Mouse (Mus musculus): Measurements from ENCODE around the gene Sox5. TPM values are rescaled to one million over a fixed set of nuclear protein-coding genes. Genes with fewer than 3 reads are reported as not detected.

Sox5 gene
- total and polyA plus RNA-seq, 3 experiments: 0.08 to 0.47 (median 0.46) TPM

DNA sequence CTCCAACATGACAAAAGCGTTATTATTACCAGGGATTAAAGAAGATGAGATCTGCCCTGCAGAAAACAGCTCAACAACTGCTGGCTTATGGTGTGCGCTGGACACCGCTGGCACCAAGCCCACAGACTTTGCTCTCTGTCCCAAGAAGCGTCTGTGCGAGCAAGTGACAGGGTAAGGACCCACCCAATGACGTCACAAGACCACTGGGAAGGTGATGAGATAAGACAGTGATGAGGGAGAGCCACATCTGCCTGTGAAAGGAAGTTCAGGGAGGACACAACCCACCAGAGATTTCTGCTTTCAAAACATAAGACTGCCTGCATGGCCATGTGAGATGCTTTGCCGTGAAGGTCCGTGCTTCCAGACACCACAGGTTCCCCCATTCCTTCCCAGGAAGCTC lies 525.3 kb downstream of the Sox5 start:
- Histone ChIP-seq H3K4me1 (ENCODE audit: control insufficient read depth in 1 of 2, insufficient read depth in 2 of 2) (no peaks in the 10 kb centered on the region), H3K9me3 (replicated peaks; ENCODE audit: low read length) (no peaks in the 10 kb centered on the region), H3K27me3 (replicated peaks) (no peaks in the 10 kb centered on the region), H3K27ac (ENCODE audit: insufficient read depth, low read depth) (no peak overlapping the region), H3K9ac (ENCODE audit: insufficient read depth, low read depth) (no peak overlapping the region), H3K79me2 (replicated peaks; ENCODE audit: control insufficient read depth, extremely low read depth, insufficient read depth, poor library complexity, severe bottlenecking) (no peaks in the 10 kb centered on the region), H3K4me2 (ENCODE audit: insufficient read depth, low read depth, poor library complexity, severe bottlenecking) (no peak overlapping the region), H3K4me3 (replicated peaks in 1 of 3; ENCODE audit: low read depth in 2 of 3, low read length in 2 of 3, poor library complexity in 1 of 3) (no peak overlapping the region), H3K36me3 (replicated peaks in 1 of 2; ENCODE audit: control insufficient read depth in 1 of 2, insufficient read depth in 1 of 2, low read length in 1 of 2) (no peaks in the 10 kb centered on the region)
- TF ChIP-seq ZC3H11A (IDR thresholded peaks at IDR 0.05; ENCODE audit: low read depth, low read length) (no peak), EP300 (IDR thresholded peaks at IDR 0.05; ENCODE audit: low read length) (no peak)
- in situ Hi-C loops (cut with MboI; ENCODE audit: low pct_ligation_motif_present, low pct_unique_long_range_greater_than_20kb, low sequenced_read_pairs): no loop called here
- dilution Hi-C loops (cut with MboI; ENCODE audit: extremely low pct_ligation_motif_present, extremely low pct_unique_long_range_greater_than_20kb, low sequenced_read_pairs): no loop called here
- DNase-seq (ENCODE audit: extremely low read depth): no peak

DNA sequence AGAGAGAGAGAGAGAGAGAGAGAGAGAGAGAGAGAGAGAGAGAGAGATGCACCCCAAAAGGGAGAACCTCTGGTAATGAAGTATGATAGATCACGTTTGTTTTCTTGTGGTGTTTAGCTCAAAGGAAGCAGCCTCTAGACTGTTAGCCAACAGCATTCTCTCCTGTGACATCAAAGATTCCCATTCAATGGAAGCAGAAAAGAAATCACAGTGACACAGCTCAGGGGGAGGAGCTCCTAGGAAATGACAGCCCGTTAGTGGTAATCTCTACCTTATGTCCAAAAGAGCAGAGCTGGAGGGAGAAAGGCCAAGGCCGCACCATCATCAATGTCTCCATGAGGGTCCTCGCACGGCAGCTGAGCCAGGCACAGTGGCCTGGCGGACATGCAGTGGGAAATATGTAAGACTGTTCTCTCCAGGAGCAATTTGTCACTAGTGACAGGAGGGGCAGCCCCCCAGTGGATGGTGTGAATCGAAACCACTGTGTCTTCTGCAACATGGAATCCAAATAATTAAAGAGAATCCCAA lies 529.5 kb downstream of the Sox5 start:
- no peaks in the 10 kb centered on the region for H3K4me1 ChIP-seq (ENCODE audit: control insufficient read depth in 1 of 2, insufficient read depth in 2 of 2)
- in situ Hi-C loops (cut with MboI; ENCODE audit: low pct_ligation_motif_present, low pct_unique_long_range_greater_than_20kb, low sequenced_read_pairs) (no loop called here), dilution Hi-C loops (cut with MboI; ENCODE audit: extremely low pct_ligation_motif_present, extremely low pct_unique_long_range_greater_than_20kb, low sequenced_read_pairs) (no loop called here)
- H3K27me3 ChIP-seq (replicated peaks): no peaks in the 10 kb centered on the region
- H3K4me3 ChIP-seq (replicated peaks in 1 of 3; ENCODE audit: low read depth in 2 of 3, low read length in 2 of 3, poor library complexity in 1 of 3): no peak overlapping the region
- no peak overlapping the region for H3K4me2 ChIP-seq (ENCODE audit: insufficient read depth, low read depth, poor library complexity, severe bottlenecking)
- H3K27ac ChIP-seq (ENCODE audit: insufficient read depth, low read depth): no peak overlapping the region
- no peaks in the 10 kb centered on the region for H3K79me2 ChIP-seq (replicated peaks; ENCODE audit: control insufficient read depth, extremely low read depth, insufficient read depth, poor library complexity, severe bottlenecking)
- no peak for TF ChIP-seq IRF4 (IDR thresholded peaks at IDR 0.05; ENCODE audit: low read depth, low read length)
- no peak for TF ChIP-seq ZMIZ1 (IDR thresholded peaks at IDR 0.05; ENCODE audit: low read depth, low read length)
- TF ChIP-seq MAX (IDR thresholded peaks at IDR 0.05; ENCODE audit: low read length): no peak
- no peak for TF ChIP-seq MEF2A (IDR thresholded peaks at IDR 0.05; ENCODE audit: borderline replicate concordance, low read depth, low read length)
- TF ChIP-seq CHD2 (IDR thresholded peaks at IDR 0.05; ENCODE audit: low read length): no peak
- no peak for TF ChIP-seq CTCF (conservative IDR thresholded peaks at IDR 0.05 in 1 of 2, IDR thresholded peaks at IDR 0.05 in 1 of 2; ENCODE audit: low read depth in 2 of 2, low read length in 2 of 2)
- TF ChIP-seq ETS1 (conservative IDR thresholded peaks at IDR 0.05; ENCODE audit: low read depth, low read length): no peak
- TF ChIP-seq ZKSCAN1 (IDR thresholded peaks at IDR 0.05; ENCODE audit: borderline replicate concordance, low read depth, low read length): no peak
- no peaks in the 10 kb centered on the region for H3K36me3 ChIP-seq (replicated peaks in 1 of 2; ENCODE audit: control insufficient read depth in 1 of 2, insufficient read depth in 1 of 2, low read length in 1 of 2)
- no peak overlapping the region for H3K9ac ChIP-seq (ENCODE audit: insufficient read depth, low read depth)
- H3K9me3 ChIP-seq (replicated peaks; ENCODE audit: low read length): no peaks in the 10 kb centered on the region
- no peak for DNase-seq (ENCODE audit: extremely low read depth)

DNA sequence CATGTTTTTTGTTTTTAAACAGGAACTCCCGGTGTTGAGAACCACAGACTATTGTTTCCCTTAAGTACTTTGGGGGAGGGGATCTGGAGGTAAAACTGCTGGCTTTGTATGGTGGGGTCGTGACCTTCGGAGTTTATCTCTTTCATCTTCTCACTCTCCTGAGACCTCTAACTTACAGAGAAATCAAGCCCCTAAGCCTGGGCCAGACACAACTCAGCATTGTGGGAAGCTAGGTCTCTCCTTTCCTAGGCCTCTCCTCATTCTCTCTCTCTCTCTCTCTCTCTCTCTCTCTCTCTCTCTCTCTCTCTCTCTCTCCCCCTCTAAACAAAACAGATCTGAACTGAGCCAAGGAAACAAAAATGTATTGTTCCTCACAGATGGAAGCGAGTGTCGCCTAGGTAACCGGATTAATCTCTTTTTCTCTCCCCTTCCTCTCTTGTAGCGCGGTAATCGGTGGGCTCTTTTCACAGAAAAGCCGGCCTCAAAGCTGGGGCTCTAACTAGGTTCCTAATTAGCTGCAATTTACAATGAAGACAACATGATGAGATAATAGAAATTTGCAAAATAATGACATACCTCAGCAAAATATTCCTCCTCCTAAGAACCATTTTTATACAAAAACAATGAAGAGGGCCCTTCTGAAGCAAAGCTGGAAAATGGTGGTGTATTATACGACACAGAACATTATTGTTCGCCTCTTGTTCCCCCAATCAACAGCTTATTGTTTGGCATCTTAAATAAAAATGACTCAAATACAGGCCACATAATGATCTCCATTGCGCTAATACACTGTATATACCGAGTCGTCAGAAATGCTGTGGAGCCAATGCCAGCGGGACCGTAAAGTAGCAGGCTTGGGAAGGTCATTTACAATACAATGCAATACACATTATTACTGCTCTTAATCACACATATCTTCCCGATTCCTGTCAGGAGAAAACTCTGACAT lies 530.3 kb downstream of the Sox5 start:
- Histone ChIP-seq H3K4me1 (ENCODE audit: control insufficient read depth in 1 of 2, insufficient read depth in 2 of 2) (no peaks in the 10 kb centered on the region), H3K79me2 (replicated peaks; ENCODE audit: control insufficient read depth, extremely low read depth, insufficient read depth, poor library complexity, severe bottlenecking) (no peaks in the 10 kb centered on the region), H3K4me2 (ENCODE audit: insufficient read depth, low read depth, poor library complexity, severe bottlenecking) (no peak overlapping the region), H3K27me3 (replicated peaks) (no peaks in the 10 kb centered on the region), H3K36me3 (replicated peaks in 1 of 2; ENCODE audit: control insufficient read depth in 1 of 2, insufficient read depth in 1 of 2, low read length in 1 of 2) (no peaks in the 10 kb centered on the region), H3K9me3 (replicated peaks; ENCODE audit: low read length) (no peaks in the 10 kb centered on the region), H3K4me3 (replicated peaks in 1 of 3; ENCODE audit: low read depth in 2 of 3, low read length in 2 of 3, poor library complexity in 1 of 3) (no peak overlapping the region), H3K27ac (ENCODE audit: insufficient read depth, low read depth) (no peak overlapping the region), H3K9ac (ENCODE audit: insufficient read depth, low read depth) (no peak overlapping the region)
- in situ Hi-C loops (cut with MboI; ENCODE audit: low pct_ligation_motif_present, low pct_unique_long_range_greater_than_20kb, low sequenced_read_pairs) (no loop called here), dilution Hi-C loops (cut with MboI; ENCODE audit: extremely low pct_ligation_motif_present, extremely low pct_unique_long_range_greater_than_20kb, low sequenced_read_pairs) (no loop called here)
- DNase-seq (ENCODE audit: extremely low read depth): no peak
- TF ChIP-seq GABPA (IDR thresholded peaks at IDR 0.05; ENCODE audit: insufficient replicate concordance, low read depth, low read length) (no peak), HCFC1 (IDR thresholded peaks at IDR 0.05; ENCODE audit: low read depth, low read length) (no peak), BHLHE40 (IDR thresholded peaks at IDR 0.05; ENCODE audit: low read depth, low read length) (no peak), ZKSCAN1 (IDR thresholded peaks at IDR 0.05; ENCODE audit: borderline replicate concordance, low read depth, low read length) (no peak), ETS1 (conservative IDR thresholded peaks at IDR 0.05; ENCODE audit: low read depth, low read length) (no peak), E2F4 (IDR thresholded peaks at IDR 0.05; ENCODE audit: insufficient replicate concordance, low read depth, low read length) (no peak), TBP (conservative IDR thresholded peaks at IDR 0.05; ENCODE audit: low read depth, low read length) (no peak), USF1 (IDR thresholded peaks at IDR 0.05; ENCODE audit: low read depth, low read length) (no peak), ZNF384 (IDR thresholded peaks at IDR 0.05; ENCODE audit: low read depth, low read length) (no peak), CHD1 (IDR thresholded peaks at IDR 0.05; ENCODE audit: low read depth, low read length) (no peak), RCOR1 (conservative IDR thresholded peaks at IDR 0.05; ENCODE audit: low read depth, low read length) (no peak), EP300 (IDR thresholded peaks at IDR 0.05; ENCODE audit: low read length) (no peak)

All from CH12.LX (cell line).